Mouse (Mus musculus) adipocyte (in vitro differentiated cells): ENCODE results near the gene Usp6nl.

Experiments used
- DNase-seq: peaks from one replicate; pipeline ENCODE4 v3.0.0-alpha.2; 2016; ENCODE audit warnings: low spot score

Gene Usp6nl

DNA sequence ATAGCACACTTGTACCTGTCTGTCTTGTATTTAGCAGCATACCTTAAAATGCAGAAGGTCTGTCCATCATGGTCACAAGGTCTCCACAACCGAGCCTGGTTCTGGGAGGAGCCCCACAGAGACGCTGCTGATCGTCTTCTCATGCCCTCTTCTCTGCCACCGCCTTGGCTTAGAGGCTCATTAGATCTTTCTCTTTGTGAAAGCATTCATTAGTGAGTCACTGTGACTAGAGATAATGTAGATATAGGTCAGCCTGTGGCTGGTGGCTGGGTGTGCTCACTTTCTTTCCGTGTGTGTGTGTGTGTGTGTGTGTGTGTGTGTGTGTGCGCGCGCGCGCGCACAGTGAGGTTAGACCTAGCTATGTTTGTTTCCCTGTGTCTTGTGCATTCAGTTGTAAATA lies 94.7 kb downstream of the Usp6nl start:
- no peak for DNase-seq

DNA sequence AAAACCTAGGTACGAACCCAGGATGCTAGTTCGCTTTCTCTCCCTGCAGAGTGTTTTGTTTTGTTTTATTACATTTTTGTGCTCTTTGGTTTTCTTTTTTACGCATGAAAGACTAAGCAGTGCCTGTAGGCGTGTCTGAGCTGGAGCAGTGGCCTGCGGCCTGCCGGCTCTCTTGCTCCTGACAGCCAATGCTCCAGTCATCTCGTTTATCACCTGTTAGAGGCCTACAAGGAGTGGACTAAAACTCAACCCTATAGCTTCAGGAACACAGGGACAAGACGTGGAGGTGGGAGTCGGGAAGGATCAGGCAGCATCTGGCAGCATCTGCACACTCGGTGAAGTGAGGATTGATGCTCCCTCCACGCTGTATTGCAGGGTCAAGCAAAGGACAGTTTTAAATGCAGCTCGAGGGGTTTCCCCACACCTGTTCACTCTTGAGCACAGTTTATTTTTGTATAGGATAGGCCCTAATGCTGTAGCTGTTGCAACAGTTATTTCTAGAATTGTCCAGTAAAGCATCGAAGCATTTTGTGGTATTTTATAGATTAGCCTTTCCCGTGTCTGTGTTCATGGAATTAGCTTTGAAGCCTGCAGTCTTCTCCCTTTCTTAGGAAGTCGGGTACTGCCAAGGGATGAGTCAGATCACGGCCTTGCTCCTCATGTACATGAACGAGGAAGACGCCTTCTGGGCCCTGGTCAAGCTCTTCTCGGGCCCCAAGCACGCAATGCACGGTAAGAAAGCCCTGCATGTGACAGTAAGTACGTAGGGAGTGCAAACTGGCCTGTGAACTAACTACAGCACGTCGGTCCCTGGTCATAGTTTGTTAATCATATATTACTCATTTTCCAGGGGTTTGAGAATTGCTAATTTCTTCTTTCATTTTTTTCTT lies 101.4 kb downstream of the Usp6nl start:
- no peak for DNase-seq

DNA sequence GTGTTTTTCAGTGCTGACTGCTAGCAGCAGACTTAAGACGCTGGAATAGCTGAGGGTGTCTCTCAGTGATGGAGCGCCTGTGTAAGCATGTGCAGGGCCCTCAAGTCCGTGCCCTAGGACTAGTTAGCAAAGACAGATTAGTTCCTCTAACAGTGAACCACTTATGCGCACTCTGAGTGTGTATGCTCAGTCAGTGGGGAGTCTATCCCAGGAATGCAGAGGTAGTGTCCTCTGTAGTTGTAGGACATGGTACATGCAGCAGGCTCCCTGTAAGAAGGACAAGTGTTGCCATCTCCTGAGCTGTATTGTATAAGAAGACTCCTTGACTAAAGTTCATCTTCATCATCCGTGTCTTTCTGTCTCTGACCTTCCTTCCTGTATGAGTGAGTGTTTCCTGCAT lies 102.4 kb downstream of the Usp6nl start:
- DNase-seq = no peak

DNA sequence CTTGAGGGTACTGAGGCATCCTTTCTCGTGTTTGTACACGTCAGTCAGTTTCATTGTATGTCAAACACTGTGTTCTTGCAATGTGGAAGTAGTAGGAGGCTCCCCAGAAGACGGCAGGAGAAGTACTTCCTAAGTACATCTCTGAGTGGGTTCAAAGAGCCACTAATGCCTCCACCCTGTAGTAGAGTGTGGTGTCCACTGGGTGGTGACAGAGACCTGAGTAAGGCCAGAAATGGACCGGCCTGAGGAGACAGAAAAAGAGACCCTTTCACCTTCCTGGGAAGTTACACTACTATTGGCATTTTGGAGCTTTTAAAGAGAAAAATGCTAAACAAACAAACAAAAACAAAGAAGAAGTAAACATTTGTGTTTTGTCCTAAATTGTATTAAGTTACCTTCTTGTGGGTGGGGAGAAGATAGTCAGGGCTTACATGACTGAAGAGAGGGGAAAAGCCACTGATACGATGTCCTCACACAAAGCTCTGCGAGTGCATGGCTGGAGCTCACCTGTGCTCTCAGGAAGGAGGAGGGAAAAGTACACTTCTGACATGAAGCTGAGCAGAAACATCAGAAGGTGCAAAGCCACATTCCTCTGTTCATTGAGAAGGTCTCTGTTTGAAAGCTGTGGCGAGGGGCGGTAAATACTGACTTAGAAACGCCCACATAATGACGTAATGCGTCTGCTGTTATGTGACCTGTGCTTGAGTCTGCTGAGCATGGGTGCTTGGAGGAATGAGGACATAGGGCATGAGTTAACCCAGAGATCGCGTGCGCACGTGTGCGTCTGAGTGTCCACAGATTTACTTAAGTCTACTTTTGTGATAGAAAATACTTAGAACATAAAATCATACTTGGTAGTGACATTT lies 113.9 kb downstream of the Usp6nl start:
- DNase-seq = peak; percentile 45

DNA sequence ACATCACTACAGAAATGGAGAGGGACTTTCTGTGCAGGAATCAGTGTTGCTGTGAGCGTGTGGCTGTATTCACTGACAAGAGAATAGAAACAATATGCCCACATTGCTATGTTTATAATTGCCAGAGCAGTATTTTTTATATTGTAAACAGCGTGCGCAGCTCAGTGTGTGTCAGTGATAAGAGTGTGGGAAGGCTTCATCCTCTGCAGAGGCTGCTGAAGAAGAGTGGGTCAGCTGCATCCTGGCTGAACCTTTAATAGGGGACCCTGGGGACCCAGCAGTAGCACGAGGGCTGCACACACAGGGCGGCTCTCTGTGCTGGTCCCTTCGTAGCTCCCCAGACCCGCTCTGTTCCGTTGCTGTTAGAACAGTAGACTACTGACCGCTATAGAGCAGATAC lies 119.2 kb downstream of the Usp6nl start:
- no peak for DNase-seq

DNA sequence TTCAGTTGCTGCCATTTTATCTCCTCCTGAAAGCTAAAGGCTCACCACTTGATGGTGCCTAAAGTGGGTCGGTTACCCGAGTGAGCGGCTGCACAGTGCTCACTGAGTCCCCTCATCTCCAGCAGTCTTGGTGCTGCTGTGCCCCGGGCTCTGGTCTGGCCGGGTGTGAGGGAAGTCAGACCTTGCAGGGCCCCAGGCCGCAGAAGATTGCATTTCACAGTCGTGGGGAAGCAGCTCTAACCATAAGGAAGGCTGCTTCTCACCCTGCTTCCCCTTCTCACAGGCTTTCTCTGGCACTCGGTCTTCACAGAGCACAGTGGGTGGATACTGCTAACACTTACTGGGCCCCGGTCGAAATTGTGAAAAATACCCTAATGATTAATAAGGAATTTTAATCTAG lies 119.8 kb downstream of the Usp6nl start:
- no peak for DNase-seq

DNA sequence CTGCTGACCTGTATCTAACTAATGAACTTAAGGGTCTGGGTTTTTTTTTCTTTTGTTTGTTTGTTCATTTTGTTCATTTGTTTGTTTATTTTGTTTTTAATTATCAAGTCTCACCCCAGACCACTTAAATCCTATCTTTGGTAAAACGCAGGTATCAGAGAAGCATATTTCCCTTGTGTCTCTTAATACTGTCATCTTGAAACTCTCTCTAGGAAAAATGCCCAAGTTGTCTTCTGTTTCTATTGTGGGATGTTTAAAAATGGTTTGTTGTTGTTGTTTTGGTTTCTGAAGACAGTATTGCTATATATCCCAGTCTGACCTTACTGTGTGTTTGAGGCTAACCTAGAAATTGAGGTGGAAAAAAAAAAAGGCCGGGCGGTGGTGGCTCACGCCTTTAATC lies 121.5 kb downstream of the Usp6nl start:
- no peak for DNase-seq

DNA sequence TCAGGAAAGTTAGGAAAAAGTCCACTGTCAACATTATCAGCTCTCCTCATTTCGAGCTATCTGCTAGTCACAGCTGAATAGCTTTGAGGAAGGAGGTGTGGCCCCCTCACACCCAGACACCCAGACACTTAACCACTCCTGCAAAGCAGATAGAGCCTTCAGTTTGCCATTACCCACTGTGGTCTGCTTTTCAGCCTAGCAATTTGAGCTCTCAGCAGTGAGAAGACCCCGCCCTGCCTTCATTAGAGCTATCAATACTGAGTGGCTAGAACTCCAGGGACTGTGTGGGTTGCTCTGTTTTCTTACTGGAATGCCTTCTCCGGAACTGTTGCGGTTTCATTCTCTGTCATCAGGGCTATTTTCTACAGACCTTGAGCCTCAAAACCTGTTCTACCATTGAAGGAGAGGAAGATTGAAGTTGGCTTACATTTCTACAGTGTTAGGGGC lies 122.3 kb downstream of the Usp6nl start:
- DNase-seq = no peak

DNA sequence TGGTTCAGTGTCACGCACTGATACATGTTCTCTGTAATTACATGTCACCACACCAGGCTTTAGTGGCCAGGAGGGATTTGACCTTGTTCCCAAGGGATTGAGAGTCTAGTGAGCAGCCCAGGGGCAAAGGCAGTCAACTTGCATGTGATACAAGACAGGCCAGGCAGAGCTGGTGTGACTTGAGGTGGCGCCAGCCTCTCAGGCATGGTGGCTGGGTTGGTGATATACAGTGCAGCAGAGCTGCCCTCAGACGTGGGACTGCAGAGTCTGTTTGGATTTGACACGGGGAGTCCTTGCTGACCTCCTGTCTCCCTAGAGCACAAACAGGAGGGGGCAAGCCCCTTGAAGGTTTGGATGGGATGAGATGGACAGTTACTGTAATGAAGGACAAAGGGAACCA lies 123.4 kb downstream of the Usp6nl start:
- DNase-seq = no peak

DNA sequence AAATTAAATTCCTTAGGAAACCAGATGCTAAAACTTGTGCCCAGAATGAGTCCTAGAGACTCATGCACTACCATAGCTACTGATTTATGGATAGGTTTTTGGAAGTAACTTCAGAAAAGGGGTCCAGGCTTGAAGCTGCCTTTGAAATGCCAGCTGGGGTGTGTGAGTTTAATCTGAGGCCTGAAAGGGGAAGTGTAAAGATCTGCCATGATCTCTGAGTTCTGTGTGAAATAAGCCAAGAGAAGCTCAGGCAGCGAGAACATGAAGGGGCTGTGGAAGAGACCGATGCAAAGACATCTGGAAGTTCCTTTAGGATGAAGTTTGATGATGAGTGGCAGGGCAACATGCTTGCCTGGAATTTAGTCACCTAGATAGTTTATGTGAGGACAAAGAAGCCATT lies 126.4 kb downstream of the Usp6nl start:
- no peak for DNase-seq

DNA sequence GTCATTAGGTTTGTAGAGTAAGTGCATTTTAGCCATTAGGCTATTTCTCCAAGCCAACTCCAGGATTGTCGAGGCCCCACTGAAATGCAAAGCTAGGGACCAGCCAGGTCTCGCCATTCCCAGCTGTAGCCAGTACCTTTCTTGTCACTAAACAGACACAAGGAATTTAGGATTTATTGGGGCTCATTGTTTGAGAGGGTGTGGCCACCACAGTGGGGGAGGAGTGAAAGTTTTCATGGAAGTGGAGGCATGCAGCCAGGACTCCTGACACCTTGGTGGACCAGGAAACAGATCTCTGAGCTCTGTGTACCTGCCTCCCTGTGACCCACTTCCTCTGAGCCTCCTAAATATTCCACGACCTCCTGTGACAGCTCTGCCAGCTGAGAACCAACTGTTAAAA lies 127.2 kb downstream of the Usp6nl start:
- no peak for DNase-seq

DNA sequence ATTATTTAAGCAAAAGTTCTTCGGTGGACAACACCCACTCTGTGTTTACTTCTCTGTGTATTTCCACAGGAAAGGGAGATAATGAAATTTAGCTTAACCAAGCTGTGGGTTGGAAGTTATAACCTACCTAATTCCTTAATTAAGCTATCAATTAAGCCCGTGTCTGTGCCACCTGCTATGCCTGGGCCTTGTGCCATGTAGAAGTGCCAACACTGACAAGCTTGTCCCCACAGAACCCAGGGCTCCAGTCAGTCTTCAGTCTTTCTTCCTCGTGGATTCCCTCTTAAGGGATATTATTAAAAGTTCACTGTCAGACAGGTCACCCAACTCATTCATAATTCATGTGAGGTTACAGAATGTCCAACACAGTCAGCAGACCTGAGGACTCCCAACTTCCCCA lies 128.1 kb downstream of the Usp6nl start:
- no peak for DNase-seq

DNA sequence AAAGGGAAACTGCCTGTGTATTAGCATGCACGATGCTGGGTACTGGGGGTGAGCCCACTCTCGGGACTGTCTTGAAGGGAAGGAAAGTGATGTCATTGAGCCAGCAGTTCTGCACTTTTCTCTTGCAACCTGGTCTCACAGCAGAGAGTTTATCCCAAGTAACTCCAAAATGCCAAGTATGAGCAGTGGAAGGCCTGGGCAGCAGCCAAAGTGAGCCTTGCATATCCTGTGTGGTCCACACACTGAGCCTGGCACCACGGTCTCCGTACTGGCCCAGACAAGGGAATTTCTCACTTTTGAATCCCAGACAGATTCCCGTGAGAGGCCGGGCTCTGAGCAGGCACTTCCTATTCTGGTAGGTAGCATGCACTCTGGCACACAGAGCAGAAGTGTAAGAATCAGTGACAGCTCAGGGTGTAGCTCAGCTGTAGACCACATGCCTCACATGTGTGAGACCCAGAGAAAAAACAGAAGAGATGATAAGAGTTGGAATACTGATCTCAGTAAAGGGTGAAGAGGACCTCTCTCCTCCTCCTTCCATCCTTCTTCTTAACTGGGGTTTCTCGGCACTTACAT lies 132.6 kb downstream of the Usp6nl start:
- DNase-seq = peak; percentile 2

DNA sequence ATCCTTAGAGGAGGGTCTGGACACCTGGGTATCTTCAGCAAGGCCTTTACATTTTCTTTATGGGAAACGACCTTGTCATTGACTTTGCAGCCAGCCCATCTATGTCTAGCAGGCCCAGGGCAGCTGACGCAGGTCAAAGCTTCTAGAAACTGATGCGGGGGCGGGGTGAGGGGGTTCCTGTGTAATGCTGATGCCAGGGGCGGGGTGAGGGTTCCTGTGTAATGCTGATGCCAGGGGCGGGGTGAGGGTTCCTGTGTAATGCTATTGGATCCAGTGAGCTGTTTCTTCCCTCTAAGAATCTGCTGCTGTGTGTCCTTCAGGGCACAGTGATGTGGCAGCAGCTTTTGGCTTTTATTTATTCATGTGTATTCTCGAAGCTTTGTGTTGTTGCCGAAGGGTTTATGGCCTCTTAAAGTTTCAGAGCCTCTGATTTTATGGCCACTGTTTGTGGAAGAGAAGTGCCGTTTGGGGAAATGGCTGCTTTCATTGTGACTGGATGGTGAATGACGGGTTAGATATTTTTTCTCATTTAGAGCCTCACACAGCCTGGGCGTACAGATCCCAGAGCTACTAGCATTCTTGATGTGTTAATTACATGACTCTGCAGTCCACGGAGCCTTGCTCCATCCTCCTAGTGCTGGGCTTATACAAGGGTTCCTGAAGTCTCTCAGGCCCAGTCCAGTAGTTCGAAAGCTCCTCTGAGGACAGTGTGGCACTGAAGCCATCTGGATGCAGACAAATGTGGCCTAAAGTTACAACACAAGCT lies 137.0 kb downstream of the Usp6nl start:
- no peak for DNase-seq

DNA sequence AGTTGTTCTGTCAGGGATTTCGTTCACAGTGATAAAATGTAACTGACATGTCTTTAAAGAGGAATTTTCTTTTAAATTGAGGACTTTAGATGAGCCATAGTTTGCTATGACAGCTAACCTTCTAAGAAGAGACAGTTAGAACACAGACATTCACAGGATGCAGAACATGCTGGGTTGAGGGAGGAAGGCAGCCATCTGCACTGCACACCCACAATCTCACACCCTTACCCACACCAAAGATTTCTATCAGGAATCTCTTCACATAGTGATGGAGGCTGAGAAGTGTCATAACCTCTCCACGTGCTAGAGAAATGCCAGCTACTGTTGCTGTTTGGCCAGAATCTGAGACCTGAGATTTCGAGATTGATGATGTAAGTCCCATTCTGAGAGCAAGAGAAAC lies 139.8 kb downstream of the Usp6nl start:
- DNase-seq = no peak

DNA sequence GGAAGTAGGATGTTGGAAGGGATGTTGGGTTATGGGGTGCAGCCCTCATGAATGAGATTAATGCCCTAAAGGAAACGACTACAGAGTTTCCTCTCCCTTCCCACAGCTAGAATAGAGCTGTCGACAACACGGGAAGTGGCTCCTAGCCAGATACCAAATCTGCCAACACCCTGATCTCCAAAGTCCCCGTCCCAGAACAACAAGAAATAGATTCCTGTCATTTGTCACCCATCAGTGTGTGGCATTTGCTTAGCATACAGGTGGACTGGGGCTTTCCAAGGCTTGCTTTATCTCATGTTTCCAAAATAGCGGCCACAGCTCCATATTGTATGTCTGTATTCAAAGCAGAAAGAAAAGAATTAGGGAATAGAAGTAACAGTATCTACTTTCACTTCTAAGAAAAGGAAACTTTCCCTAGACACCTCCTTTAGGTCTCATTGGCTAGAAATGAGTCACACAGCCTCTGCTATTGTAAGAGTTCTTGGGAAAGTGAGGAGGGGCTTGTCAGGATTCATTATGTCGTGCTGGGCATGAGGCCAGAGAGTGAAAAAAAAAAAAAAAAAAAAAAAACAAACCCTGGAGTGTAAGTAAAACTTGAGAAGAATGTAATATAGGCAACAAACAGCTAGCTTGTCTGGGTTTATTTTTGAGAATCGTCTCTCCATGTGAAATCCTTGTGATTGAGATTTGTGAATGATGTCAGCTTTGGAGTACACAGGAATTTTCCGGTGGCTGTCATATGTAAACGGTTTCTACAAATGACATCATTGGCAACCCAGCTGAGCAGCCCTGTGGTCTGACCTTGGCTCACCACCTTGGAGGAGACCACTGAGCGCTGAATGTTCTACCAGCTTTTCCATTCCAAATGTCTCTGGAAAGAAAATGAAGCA lies 141.6 kb downstream of the Usp6nl start:
- DNase-seq = peak; percentile 62

DNA sequence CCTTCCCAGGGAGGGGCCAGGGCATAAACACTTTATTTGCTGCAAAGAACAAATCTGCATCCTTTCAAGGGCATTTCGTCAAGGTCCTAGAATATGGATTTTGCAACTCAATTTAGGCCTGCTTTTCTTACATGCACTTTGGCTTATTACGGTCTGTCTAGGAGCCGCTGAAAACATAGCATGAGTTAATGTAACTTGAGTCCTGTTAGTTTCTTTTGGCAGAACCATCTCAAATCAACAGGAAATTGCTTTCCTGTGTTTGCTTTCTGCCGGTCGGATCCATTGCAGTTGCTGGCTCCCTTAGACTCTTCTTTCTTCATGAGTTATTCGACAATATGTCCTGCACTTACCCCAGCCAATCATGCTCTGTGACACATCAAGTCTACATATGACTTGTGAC lies 143.9 kb downstream of the Usp6nl start:
- DNase-seq = no peak

DNA sequence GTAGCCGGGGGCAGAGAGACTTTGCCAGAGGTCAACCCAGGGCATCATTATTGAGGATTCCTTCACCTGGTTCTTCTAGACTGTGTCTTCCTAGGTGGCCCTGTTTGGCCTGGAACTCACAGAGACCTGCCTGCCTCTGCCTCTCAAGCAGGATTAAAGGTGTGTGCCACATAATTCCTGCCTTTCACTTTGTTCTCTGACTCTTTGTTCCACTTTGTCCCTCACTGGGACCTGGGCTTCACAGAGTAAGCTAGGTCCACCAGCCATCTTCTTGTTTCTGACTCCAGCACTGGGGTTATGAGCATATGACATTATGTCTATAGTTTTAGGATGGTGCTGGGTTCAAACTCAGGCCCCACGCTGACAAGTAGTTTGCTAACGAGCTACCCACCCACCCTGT lies 144.9 kb downstream of the Usp6nl start:
- no peak for DNase-seq

DNA sequence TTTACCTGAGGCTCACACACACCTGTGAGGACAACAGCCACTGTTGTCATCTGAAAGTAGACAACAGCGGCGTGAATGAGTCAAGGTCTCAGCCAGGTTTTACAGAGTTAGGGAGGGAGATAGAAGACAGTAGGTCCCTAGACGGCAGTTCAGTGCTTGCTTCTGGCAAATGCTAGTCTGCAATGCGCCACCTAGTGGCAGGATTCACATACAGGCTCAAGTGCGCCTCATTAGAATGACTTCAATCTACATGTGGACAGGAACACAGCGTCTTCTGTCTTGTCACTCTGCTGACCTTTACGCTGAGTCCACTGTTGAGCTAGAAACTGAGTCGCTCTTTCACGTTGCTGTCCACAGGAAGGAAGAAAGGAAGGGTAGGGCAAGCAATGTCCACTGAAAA lies 146.7 kb downstream of the Usp6nl start:
- DNase-seq = peak; percentile 61

DNA sequence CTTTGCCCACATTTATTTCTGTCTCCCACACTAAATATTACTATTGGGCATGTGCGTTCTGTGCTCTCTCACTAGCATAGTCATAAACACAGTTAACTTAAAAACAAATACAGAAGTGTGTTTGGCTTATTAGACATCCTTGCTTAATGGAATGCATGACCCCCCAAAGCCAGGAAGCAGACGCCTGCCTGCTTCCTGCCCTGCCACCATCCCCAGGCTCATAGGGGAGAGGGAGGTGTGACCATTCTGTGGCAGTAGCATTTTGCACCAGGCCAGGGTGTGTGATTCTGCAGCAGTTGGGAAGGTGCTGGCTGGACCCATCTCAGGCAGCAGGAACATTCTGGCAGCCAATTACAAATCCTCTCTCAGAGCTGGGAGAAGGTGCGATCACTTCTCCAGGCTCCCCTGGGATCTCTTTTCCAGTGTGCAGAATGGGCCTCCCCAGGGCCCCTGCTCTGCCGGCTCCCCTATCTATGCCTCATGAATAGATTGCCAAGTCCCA lies 148.7 kb downstream of the Usp6nl start:
- DNase-seq = no peak

DNA sequence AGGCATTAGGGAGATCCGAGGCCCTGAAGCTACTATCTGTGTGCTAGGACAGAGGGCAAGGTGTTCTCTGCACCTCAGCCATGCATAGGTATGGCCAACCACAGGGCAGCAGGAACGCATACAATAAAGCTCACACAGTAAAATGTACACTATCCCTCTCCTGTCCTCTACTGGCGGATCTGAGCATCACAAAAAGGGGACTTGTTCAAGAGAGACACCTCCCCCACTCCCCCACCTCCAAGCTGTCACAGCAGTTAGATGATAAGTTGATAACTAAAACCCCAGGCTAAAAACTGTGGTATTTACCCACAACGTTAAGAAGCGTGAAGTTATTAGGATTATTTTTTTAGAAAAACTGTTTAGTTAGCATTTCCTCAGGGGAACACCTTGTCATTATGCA lies 151.4 kb downstream of the Usp6nl start:
- DNase-seq = no peak
